Mouse (Mus musculus): Measurements from ENCODE around the gene Psmb10. TPM values are rescaled to one million over a fixed set of nuclear protein-coding genes. Genes with fewer than 3 reads are reported as not detected.

Gene Psmb10
- 565 and 991 TPM in 2 replicates for polyA plus RNA-seq (2012; rRNA removed; ENCODE audit: low replicate concordance)

DNA sequence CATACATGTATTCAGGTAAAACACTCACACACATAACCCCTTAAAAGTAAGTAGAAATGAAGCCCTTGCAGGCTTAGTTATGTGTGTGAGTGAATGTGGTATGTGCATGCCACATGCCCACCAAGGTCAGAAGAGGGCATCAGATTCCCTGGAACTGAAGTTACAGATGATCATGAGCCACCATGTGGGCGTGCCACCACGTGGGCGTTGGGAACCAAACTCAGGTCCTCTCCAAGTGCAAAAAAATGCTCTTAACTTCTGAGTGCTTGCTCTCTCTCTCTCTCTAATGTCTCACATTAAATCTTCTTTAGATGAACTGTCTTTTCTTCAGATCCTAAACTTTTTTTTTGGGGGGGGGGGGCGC, at the start of gene Psmb10:
TSS of gene Psmb10 (minus strand) at position 139 of the 364 bp plus-strand sequence.

DNA sequence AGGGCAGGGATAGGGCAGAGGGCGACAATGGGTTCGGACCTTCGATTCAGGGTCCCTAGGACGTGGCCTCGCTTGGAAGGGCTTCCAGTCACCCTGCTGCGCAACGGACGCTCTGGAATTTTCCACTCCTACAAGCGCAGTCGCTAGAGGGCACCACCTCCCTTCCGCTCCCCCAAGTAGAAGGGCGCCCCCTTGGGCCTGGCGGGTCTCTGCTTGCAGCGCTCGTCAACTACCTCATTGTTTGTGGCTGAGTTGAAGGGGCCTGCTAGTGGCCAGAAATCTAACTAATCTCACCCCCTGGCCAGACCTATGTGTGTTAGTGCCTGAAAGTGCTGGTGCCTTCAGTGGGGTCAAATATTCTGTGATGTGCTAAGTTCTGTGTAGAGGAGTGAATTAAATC, 41.1 kb upstream of the Psmb10 start, which contains the start of gene Dpep3:
TSS of gene Dpep3 (minus strand) at position 105 of the 400 bp plus-strand sequence.

DNA sequence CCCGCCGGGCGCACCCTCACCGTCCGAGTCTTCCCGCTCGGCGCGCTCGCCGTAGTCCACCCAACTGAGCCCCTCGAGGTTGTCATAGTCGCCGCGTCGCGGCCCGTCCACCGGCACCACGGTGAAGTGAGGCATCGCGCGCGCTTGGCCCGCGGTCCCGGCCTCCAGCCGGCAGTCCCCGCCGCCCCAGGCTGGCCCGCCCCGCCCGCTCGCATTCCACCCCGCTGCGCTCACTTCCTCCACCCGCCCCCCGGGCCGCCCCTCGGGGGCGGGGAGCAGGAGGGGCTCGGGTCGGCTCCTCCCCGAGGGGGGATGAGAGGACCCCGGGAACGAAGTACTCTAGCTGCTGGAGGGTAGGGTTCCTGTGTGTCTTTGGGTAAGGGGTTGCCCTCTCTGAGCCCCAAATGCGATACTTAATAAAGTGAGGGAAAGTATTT, 27.7 kb upstream of the Psmb10 start, which contains the start of gene Slc12a4:
TSS of gene Slc12a4 (minus strand) at position 193 of the 437 bp plus-strand sequence.

DNA sequence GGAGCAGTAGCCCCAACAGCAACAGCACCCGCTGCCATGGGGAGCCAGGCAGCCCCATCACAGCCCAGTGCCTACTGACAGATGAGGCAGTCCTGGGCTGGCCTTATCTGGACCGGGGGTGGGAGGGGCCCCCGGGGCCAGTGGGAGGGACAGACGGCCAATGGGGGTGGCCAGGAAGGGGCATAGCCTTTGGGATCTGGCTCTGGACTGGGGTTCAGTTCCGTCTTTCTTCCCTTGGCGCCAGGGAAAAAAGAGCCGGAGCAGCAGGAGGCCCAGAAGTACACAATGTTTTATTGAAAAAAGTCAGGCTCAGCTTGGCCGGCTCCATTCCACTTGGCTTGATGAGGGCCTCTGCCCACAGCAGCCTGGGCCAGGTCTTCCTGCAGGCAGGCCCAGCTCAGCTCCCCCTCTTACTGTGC, 5.1 kb upstream of the Psmb10 start, which contains the start of gene Lcat:
TSS of gene Lcat (minus strand) at position 62 of the 419 bp plus-strand sequence.

DNA sequence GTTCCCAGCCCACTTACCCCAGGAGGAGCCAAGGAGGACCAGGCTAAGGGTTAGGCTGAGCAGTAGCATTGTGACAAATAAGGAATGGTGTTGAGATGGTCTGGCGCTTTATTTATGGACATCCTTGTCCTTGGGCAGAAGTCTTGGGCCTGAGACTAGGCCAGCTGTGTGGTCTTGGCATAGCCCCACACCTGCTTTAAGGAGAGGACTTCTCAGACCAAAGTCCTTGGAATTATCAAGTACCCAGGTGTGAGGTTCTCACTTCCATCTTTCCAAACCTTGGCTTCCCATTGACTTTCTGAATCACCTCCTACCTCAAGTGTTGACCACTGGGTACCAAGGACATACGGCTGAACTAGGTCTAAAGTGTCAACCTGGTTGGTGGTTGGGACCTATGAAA, 4.5 kb downstream of the Psmb10 start, which contains the start of gene Ctrl:
TSS of gene Ctrl (minus strand) at position 101 of the 400 bp plus-strand sequence.

DNA sequence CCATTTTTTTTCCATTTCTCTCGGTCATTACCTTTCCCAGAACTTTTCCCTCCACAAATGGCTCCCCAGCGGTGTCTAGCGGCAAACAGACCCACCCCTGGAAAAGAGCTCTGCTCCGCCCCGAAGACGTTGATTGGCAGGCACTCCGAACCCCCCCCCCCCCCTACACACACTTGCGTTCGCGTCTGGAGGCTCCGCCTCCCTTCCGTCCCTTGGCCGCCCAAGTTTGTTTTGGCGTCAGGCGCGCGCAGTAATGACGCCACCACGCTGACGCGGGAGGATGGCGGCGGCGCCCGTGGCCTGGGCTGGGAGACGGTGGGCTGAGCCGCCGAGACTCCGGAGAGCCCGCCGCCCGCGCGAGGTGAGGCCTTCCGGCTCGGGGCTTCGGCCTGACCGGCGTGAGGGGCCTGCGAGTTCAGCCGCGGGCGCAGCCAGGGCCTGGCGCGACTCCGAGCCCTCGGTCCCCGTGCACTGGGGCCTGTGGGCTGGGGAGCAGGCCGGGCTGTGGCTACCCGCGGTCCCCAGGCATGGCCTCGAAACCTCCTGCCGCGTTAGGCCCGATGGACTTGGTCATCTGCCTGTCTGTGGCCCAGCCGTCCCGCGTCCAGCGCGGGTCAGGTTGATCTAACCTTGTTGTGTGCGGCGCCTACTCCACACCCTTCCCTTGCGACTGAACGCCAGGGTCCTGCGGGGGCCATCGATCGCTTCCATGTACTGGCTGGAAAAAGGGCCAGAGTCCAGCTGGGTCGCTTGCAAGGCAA, 37.9 kb downstream of the Psmb10 start, which contains the start of gene Pskh1:
TSS of gene Pskh1 (plus strand) at position 262 of the 761 bp plus-strand sequence.

DNA sequence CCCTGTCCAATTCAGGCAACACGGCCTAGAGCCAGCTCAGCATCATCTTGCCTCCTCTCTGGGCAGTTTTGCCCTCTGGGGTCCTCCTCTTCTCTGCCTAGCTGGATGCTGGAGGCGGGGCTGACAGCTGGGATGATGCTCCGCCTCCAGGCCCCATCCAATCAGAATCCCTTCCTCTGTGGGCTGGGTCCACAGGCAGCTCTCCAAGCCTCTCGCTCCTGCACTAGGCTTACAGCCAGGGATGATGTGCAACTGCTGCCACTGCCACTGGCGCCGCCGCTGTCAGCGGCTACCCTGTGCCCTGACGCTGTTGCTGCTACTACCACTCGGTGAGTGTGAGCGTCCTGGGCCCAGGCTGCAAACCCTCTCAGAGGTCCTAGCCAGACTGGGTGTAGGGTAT, 44.9 kb downstream of the Psmb10 start, which contains the start of gene Nrn1l:
TSS of gene Nrn1l (plus strand) at position 229 of the 400 bp plus-strand sequence.

Other genes with a start within 250 kb of the Psmb10 start
- gene Acd, start 237.3 kb downstream of the Psmb10 start, polyA plus RNA-seq (2012; rRNA removed; ENCODE audit: low replicate concordance): 29.2 and 30.8 TPM in 2 replicates
- 6.5 and 10.2 TPM in 2 replicates for gene Pard6a, start 237.3 kb downstream of the Psmb10 start, polyA plus RNA-seq (2012; rRNA removed; ENCODE audit: low replicate concordance)
- not detected in 2 replicates for gene 4933405L10Rik, start 230.8 kb downstream of the Psmb10 start, polyA plus RNA-seq (2012; rRNA removed; ENCODE audit: low replicate concordance)
- gene Enkd1, start 230.2 kb downstream of the Psmb10 start, polyA plus RNA-seq (2012; rRNA removed; ENCODE audit: low replicate concordance): 4.9 and 7.9 TPM in 2 replicates
- 8.5 and 9.1 TPM in 2 replicates for gene Gfod2, start 179.8 kb downstream of the Psmb10 start, polyA plus RNA-seq (2012; rRNA removed; ENCODE audit: low replicate concordance)
- gene Ranbp10, start 111.1 kb downstream of the Psmb10 start, polyA plus RNA-seq (2012; rRNA removed; ENCODE audit: low replicate concordance): 10.6 and 13.2 TPM in 2 replicates
- not detected in 2 replicates for gene Tsnaxip1, start 110.7 kb downstream of the Psmb10 start, polyA plus RNA-seq (2012; rRNA removed; ENCODE audit: low replicate concordance)
- gene Cenpt, start 85.2 kb downstream of the Psmb10 start, polyA plus RNA-seq (2012; rRNA removed; ENCODE audit: low replicate concordance): 6.6 and 8.0 TPM in 2 replicates
- gene Thap11, start 83.3 kb downstream of the Psmb10 start, polyA plus RNA-seq (2012; rRNA removed; ENCODE audit: low replicate concordance): 35.4 and 36.7 TPM in 2 replicates
- gene Nutf2, start 77.9 kb downstream of the Psmb10 start, polyA plus RNA-seq (2012; rRNA removed; ENCODE audit: low replicate concordance): 12.9 and 22.5 TPM in 2 replicates
- gene Edc4, start 57.6 kb downstream of the Psmb10 start, polyA plus RNA-seq (2012; rRNA removed; ENCODE audit: low replicate concordance): 39.6 and 49.7 TPM in 2 replicates
- gene Nrn1l, start 44.9 kb downstream of the Psmb10 start, polyA plus RNA-seq (2012; rRNA removed; ENCODE audit: low replicate concordance): 1.1 and 3.3 TPM in 2 replicates
- gene Pskh1, start 38.0 kb downstream of the Psmb10 start, polyA plus RNA-seq (2012; rRNA removed; ENCODE audit: low replicate concordance): 16.1 and 18.3 TPM in 2 replicates
- 12.5 and 3,063 TPM in 2 replicates for gene Ctrl, start 4.6 kb downstream of the Psmb10 start, polyA plus RNA-seq (2012; rRNA removed; ENCODE audit: low replicate concordance)
- gene Lcat, start 4.9 kb upstream of the Psmb10 start, polyA plus RNA-seq (2012; rRNA removed; ENCODE audit: low replicate concordance): 0.97 and 1.4 TPM in 2 replicates
- 6.2 and 9.9 TPM in 2 replicates for gene Slc12a4, start 27.7 kb upstream of the Psmb10 start, polyA plus RNA-seq (2012; rRNA removed; ENCODE audit: low replicate concordance)
- 0.15 and 0.34 TPM in 2 replicates for gene Dpep3, start 41.0 kb upstream of the Psmb10 start, polyA plus RNA-seq (2012; rRNA removed; ENCODE audit: low replicate concordance)
- 1.9 and 5.0 TPM in 2 replicates for gene Dus2, start 52.9 kb upstream of the Psmb10 start, polyA plus RNA-seq (2012; rRNA removed; ENCODE audit: low replicate concordance)
- not detected in 2 replicates for gene Dpep2nb, start 67.5 kb upstream of the Psmb10 start, polyA plus RNA-seq (2012; rRNA removed; ENCODE audit: low replicate concordance)
- gene Ddx28, start 73.4 kb upstream of the Psmb10 start, polyA plus RNA-seq (2012; rRNA removed; ENCODE audit: low replicate concordance): 4.9 and 5.3 TPM in 2 replicates
- gene Nfatc3, start 120.4 kb upstream of the Psmb10 start, polyA plus RNA-seq (2012; rRNA removed; ENCODE audit: low replicate concordance): 7.6 and 11.6 TPM in 2 replicates
- gene Esrp2, start 198.5 kb upstream of the Psmb10 start, polyA plus RNA-seq (2012; rRNA removed; ENCODE audit: low replicate concordance): 25.8 and 43.6 TPM in 2 replicates
- gene Pla2g15, start 212.0 kb upstream of the Psmb10 start, polyA plus RNA-seq (2012; rRNA removed; ENCODE audit: low replicate concordance): 2.7 and 3.5 TPM in 2 replicates
- 2.4 and 7.9 TPM in 2 replicates for gene Slc7a6, start 230.4 kb upstream of the Psmb10 start, polyA plus RNA-seq (2012; rRNA removed; ENCODE audit: low replicate concordance)